Mouse (Mus musculus) erythroblast, embryonic 14.5 days (primary cell): ENCODE measurements around the gene Gpr157.

ENCODE experiments used
- GATA1 ChIP-seq: IDR thresholded peaks from 2 replicates; pipeline ENCODE4 v1.6.1; 2012; ENCODE audit warnings: low read length, inconsistent platforms, mixed read lengths
- TAL1 ChIP-seq: IDR thresholded peaks from 3 replicates; pipeline ENCODE4 v1.6.1; 2012; ENCODE audit warnings: low read length, inconsistent platforms, mixed read lengths

- TF ChIP-seq TAL1 (no peak), GATA1 (no peak)
Measured at GRCm38 (mm10) chr4:150135254-150135653, 48.1 kb downstream of the Gpr157 start.
